Mouse (Mus musculus) testis, adult 10 weeks (tissue): ENCODE results near the gene Azgp1. TPM values are rescaled to one million over a fixed set of nuclear protein-coding genes. Genes with fewer than 3 reads are reported as not detected.

Experiments used
- polyA plus RNA-seq: library from polyadenylated mRNA; stranded (reverse); fragments of 350-450 nt; fragmentation: Illumina TruSeq; extraction: RNeasy Lipid Tissue Mini Kit (QIAGEN cat#74804); gene quantifications from one replicate; pipeline ENCODE4 v1.2.3, GENCODE M21; 2014; ENCODE audit warnings: low read depth, low replicate concordance

Gene Azgp1
- 0.76 TPM for polyA plus RNA-seq

DNA sequence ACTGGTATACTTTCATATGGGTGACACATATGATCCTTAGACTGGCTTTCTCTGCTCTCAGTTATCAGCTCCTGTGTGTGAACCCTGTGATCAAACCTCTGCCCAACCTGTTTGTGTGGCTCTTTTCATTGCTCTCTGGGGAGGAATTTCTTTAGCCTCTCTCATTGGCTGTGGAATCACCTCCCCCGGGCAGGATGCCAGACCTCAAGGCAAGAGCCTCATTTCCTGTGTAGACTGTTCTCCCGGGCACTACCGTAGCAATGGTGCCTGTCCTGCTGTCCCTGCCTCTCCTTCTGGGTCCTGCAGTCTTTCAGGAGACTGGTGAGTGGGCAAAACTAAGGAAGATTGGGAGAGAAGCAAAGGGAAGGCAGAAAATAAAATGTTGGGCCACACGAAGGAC is at the start of gene Azgp1:
TSS of gene Azgp1 (plus strand) at position 221 of the 400 bp plus-strand sequence.

DNA sequence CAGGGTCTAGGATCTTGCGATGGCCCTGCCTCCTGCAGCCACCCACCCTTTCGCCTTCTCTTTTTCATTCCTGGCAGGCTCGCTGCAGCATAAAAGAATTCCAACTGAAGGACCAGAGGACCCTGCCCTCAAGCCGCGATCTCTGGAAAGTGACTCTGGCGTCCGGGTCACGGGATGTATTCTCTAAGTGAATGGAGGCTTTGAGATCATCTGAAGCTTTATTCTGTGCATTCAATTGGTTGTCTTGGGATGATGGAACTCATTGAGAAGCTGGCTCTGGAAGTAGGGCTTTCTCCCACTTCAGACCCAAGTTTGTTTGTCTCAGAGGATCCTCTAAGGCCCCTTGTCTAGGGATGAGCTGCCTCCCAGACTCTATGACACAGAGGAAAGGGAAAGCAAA is 18.4 kb upstream of the Azgp1 start, which contains the start of gene Gjc3:
TSS of gene Gjc3 (minus strand) at position 154 of the 400 bp plus-strand sequence.

DNA sequence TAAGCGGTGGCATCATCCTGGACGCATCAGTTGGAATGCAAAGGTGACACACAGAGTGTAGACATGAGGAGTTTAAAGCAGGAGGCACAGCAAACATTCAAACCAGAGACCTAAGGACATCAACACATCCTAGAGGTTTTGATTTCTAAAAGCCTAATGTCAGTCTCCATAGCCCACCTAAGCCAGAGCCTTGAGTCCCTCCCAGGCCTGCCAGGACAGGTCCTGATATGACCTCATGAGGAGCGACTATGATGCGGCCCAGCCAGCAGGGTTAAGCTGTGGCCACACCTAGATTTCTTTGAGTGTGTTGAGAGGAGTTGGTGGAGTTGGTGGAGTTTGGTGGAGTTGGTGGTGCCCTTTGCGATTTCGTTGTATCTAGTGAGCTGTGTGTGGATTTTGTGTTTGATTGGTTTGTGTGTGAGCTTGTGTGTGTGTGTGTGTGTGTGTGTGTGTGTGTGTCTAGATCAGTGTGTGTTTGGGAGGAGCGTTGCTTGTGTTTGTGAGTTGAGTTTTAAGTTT is 39.7 kb downstream of the Azgp1 start, which contains the start of the genes Smok3a and Smok3b:
TSS of gene Smok3a (plus strand) at position 301 of the 519 bp plus-strand sequence.
TSS of gene Smok3b (plus strand) at position 469 of the 519 bp plus-strand sequence.

Other genes starting within 250 kb of the Azgp1 start
- gene Nyap1, start 239.9 kb upstream of the Azgp1 start, polyA plus RNA-seq: 0.07 TPM
- 7.8 TPM for gene Tsc22d4, start 235.8 kb upstream of the Azgp1 start, polyA plus RNA-seq
- gene Ppp1r35, start 202.7 kb upstream of the Azgp1 start, polyA plus RNA-seq: 3.4 TPM
- 26.1 TPM for gene Mepce, start 193.9 kb upstream of the Azgp1 start, polyA plus RNA-seq
- gene Zcwpw1, start 193.7 kb upstream of the Azgp1 start, polyA plus RNA-seq: 48.0 TPM
- 0.38 TPM for gene Pilra, start 145.2 kb upstream of the Azgp1 start, polyA plus RNA-seq
- gene Pilrb1, start 123.4 kb upstream of the Azgp1 start, polyA plus RNA-seq: not detected
- gene Pilrb2, start 109.7 kb upstream of the Azgp1 start, polyA plus RNA-seq: not detected
- gene Cyp3a13, start 59.9 kb upstream of the Azgp1 start, polyA plus RNA-seq: 0.39 TPM
- not detected for gene Gjc3, start 18.4 kb upstream of the Azgp1 start, polyA plus RNA-seq
- 7.5 TPM for gene Smok3a, start 39.7 kb downstream of the Azgp1 start, polyA plus RNA-seq
- 7.3 TPM for gene Smok3b, start 39.9 kb downstream of the Azgp1 start, polyA plus RNA-seq
- gene Smok3c, start 71.7 kb downstream of the Azgp1 start, polyA plus RNA-seq: 5.5 TPM
- gene Zkscan1, start 103.6 kb downstream of the Azgp1 start, polyA plus RNA-seq: 16.2 TPM
- gene Zscan21, start 135.4 kb downstream of the Azgp1 start, polyA plus RNA-seq: 109 TPM
- 6.7 TPM for gene Zfp113, start 174.2 kb downstream of the Azgp1 start, polyA plus RNA-seq
- 89.9 TPM for gene Cops6, start 179.6 kb downstream of the Azgp1 start, polyA plus RNA-seq
- 10.5 TPM for gene Ap4m1, start 190.5 kb downstream of the Azgp1 start, polyA plus RNA-seq
- 62.1 TPM for gene Mcm7, start 190.9 kb downstream of the Azgp1 start, polyA plus RNA-seq
- 14.1 TPM for gene Taf6, start 205.9 kb downstream of the Azgp1 start, polyA plus RNA-seq
- 2.8 TPM for gene Cnpy4, start 206.0 kb downstream of the Azgp1 start, polyA plus RNA-seq
- gene Mblac1, start 212.8 kb downstream of the Azgp1 start, polyA plus RNA-seq: 0.32 TPM
- gene Nxpe5, start 244.4 kb downstream of the Azgp1 start, polyA plus RNA-seq: 0.14 TPM